ENCODE assay signal across 14 mouse cellular contexts in genomic region chr4:119124771-119125273, GRCm38 (mm10). TPM values are rescaled to one million over a fixed set of nuclear protein-coding genes. Genes with fewer than 3 reads are reported as not detected.
DNase-seq lines count a peak whose midpoint lies in the region; ATAC-seq and TF ChIP-seq lines count a peak whose summit lies in the region.
"Had no signal": no experiment of that assay in that cellular context is flagged by ENCODE, and none has a peak within 500 bp of the region (broad histone marks: within the 10 kb centered on the region; RNA-seq: fewer than 3 reads in every experiment).

No protein-coding gene starts in this region.

- H3K27ac ChIP-seq in heart, embryonic 16.5 days (ENCODE audit: low read length) = peak overlapping the region; percentile 55
- H3K27ac ChIP-seq in ES-Bruce4 (ENCODE audit: insufficient read depth, low read length) = peak overlapping the region; percentile 52; the same call in 1 of the 2 replicates
- peak overlapping the region; percentile 46; the same call in 1 of the 2 replicates for H3K27ac ChIP-seq in liver, embryonic 11.5 days (ENCODE audit: low read depth, low read length)

- 42% methylated on average over 2 of the region's 2 CpGs for WGBS in heart, embryonic 16.5 days
- 43% methylated on average over 2 of the region's 2 CpGs for WGBS in liver, embryonic 11.5 days

- TF ChIP-seq EP300 in ES-Bruce4 (IDR thresholded peaks at IDR 0.05; ENCODE audit: insufficient read depth, low read depth, low read length) = no peak

- TF ChIP-seq POLR2A in ES-Bruce4 (IDR thresholded peaks at IDR 0.05; ENCODE audit: insufficient read depth, low read length) = no peak

- no peak overlapping the region for H3K4me2 ChIP-seq in heart, embryonic 16.5 days (ENCODE audit: low read depth, low read length)
- no peak overlapping the region for H3K4me2 ChIP-seq in liver, embryonic 11.5 days
- H3K4me2 ChIP-seq: limb, embryonic 15.5 days had no signal

- H3K36me3 ChIP-seq in heart, embryonic 16.5 days (ENCODE audit: control insufficient read depth, insufficient read depth) = peaks cover 12% of the 10 kb centered on the region
- peaks cover 58% of the 10 kb centered on the region for H3K36me3 ChIP-seq in ES-Bruce4 (ENCODE audit: control insufficient read depth, insufficient read depth, low read length, poor library complexity, severe bottlenecking)
- peaks cover 42% of the 10 kb centered on the region for H3K36me3 ChIP-seq in liver, embryonic 11.5 days (ENCODE audit: control insufficient read depth, insufficient read depth, low read length)

- ATAC-seq in heart, embryonic 16.5 days (replicated peaks; ENCODE audit: extremely low read depth, insufficient read depth, low FRiP score) = no peak
- ATAC-seq in liver, embryonic 11.5 days (replicated peaks; ENCODE audit: low FRiP score) = no peak

- intact Hi-C loops in heart, postnatal 10 days (cut with DNase I) = no loop called here

- no peak for TF ChIP-seq CTCF in ES-Bruce4 (IDR thresholded peaks at IDR 0.05; ENCODE audit: low read depth, low read length)

- H3K9ac ChIP-seq in heart, embryonic 16.5 days (ENCODE audit: low read length) = no peak overlapping the region
- no peak overlapping the region for H3K9ac ChIP-seq in ES-Bruce4 (ENCODE audit: low read depth, poor library complexity, severe bottlenecking)
- H3K9ac ChIP-seq in liver, embryonic 11.5 days (ENCODE audit: low read depth, low read length) = no peak overlapping the region
- H3K9ac ChIP-seq: limb, embryonic 15.5 days had no signal

- no peak for DNase-seq in heart, postnatal 10 days
- no peak for DNase-seq in liver, embryonic 11.5 days (ENCODE audit: low spot score)
- peak; percentile 23 to 36 for DNase-seq in natural killer cell, adult 2 months (ENCODE audit: low spot score in 2 of 2)
- DNase-seq in MN1 (ENCODE audit: low spot score) = no peak
- DNase-seq in thymus, postnatal 36 days = no peak
- no peak for DNase-seq in right cerebral cortex, postnatal 25 days
- DNase-seq: adrenal gland, postnatal 25 days; kidney, adult 18-20 months; kidney, postnatal 36 days; layer of hippocampus, postnatal 36 days; right cerebral cortex, postnatal 4 days had no signal

- H3K4me1 ChIP-seq in heart, embryonic 16.5 days (ENCODE audit: control insufficient read depth, insufficient read depth, low read length) = peaks cover 73% of the 10 kb centered on the region
- peaks cover 24% of the 10 kb centered on the region for H3K4me1 ChIP-seq in ES-Bruce4 (ENCODE audit: control insufficient read depth, insufficient read depth, low read length)
- H3K4me1 ChIP-seq in liver, embryonic 11.5 days (replicated peaks; ENCODE audit: control insufficient read depth, insufficient read depth, low read length) = peaks cover 63% of the 10 kb centered on the region

- H3K9me3 ChIP-seq in heart, embryonic 16.5 days (replicated peaks; ENCODE audit: control insufficient read depth, low read length) = no peaks in the 10 kb centered on the region
- H3K9me3 ChIP-seq in ES-Bruce4 (replicated peaks; ENCODE audit: control insufficient read depth, insufficient read depth, low read length, poor library complexity, severe bottlenecking) = no peaks in the 10 kb centered on the region
- no peaks in the 10 kb centered on the region for H3K9me3 ChIP-seq in liver, embryonic 11.5 days (ENCODE audit: control insufficient read depth, low read length)
- H3K9me3 ChIP-seq: limb, embryonic 15.5 days had no signal

- no peak overlapping the region for H3K4me3 ChIP-seq in heart, embryonic 16.5 days (ENCODE audit: low read length)
- no peak overlapping the region for H3K4me3 ChIP-seq in ES-Bruce4 (ENCODE audit: low read depth, low read length)
- H3K4me3 ChIP-seq in liver, embryonic 11.5 days (ENCODE audit: low read depth, low read length) = no peak overlapping the region
- H3K4me3 ChIP-seq: limb, embryonic 15.5 days had no signal

- H3K27me3 ChIP-seq in heart, embryonic 16.5 days (ENCODE audit: control insufficient read depth, insufficient read depth, low read length) = no peaks in the 10 kb centered on the region
- no peaks in the 10 kb centered on the region for H3K27me3 ChIP-seq in ES-Bruce4 (ENCODE audit: control insufficient read depth, insufficient read depth, low read length, poor library complexity, severe bottlenecking)
- no peaks in the 10 kb centered on the region for H3K27me3 ChIP-seq in liver, embryonic 11.5 days (replicated peaks; ENCODE audit: control insufficient read depth, insufficient read depth, low read length)
- H3K27me3 ChIP-seq: limb, embryonic 15.5 days had no signal

RNA-seq across cellular contexts. Expression of gene Slc2a1, which starts 16.3 kb away (rescaled TPM):
- polyA plus RNA-seq in heart, embryonic 16.5 days (2015; fragmentation: Nextera tagmentation; extraction: Ambion mirVana) = 129 and 136 TPM in 2 replicates
- 1 to 10 TPM; 5.1 to 7.7 TPM for total RNA-seq in heart, postnatal 10 days (2021)
- 682 and 697 TPM in 2 replicates for polyA plus RNA-seq in ES-Bruce4 (2011; ENCODE audit: insufficient read depth, insufficient read length, low read depth, missing spikeins)
- 150 and 153 TPM in 2 replicates for polyA plus RNA-seq in liver, embryonic 11.5 days (2014; fragmentation: Nextera tagmentation; extraction: Ambion mirVana)

RNA-seq across cellular contexts. Expression of gene Zfp691, which starts 49.2 kb away (rescaled TPM):
- polyA plus RNA-seq in heart, embryonic 16.5 days (2015; fragmentation: Nextera tagmentation; extraction: Ambion mirVana) = 7.7 and 10.8 TPM in 2 replicates
- 10 to 100 TPM; 19.4 to 22.3 TPM for total RNA-seq in heart, postnatal 10 days (2021)
- 12.3 and 14.8 TPM in 2 replicates for polyA plus RNA-seq in ES-Bruce4 (2011; ENCODE audit: insufficient read depth, insufficient read length, low read depth, missing spikeins)
- 5.4 and 8.1 TPM in 2 replicates for polyA plus RNA-seq in liver, embryonic 11.5 days (2014; fragmentation: Nextera tagmentation; extraction: Ambion mirVana)

Comparison
In these comparisons a context has a peak if more than half of its experiments do, and no peak if none do; other contexts are left out.
1. DNase-seq: peak in natural killer cell, adult 2 months (2 of 2); none in heart, postnatal 10 days (0 of 2), liver, embryonic 11.5 days (single experiment), MN1 (single experiment), thymus, postnatal 36 days (0 of 2) and right cerebral cortex, postnatal 25 days (single experiment).
2. Peak in every context shown above with its lines, with median percentiles within 50 percentile points of each other: H3K27ac ChIP-seq.